8 mouse cellular contexts compared by ENCODE assay signal in genomic region chr17:66076174-66076927, GRCm38 (mm10). TPM values are rescaled to one million over a fixed set of nuclear protein-coding genes. Genes with fewer than 3 reads are reported as not detected.
A peak's percentile ranks its signal among the peaks of the same experiment; 100 is the strongest.
DNase-seq lines count a peak whose midpoint lies in the region.

No protein-coding gene starts in this region.

- under 1% methylated on average over 95 of the region's 95 CpGs for WGBS in forebrain, embryonic 10.5 days

- H3K9me3 ChIP-seq in forebrain, embryonic 10.5 days: no peaks in the 10 kb centered on the region

- peaks cover 14% of the 10 kb centered on the region for H3K27me3 ChIP-seq in forebrain, embryonic 10.5 days (ENCODE audit: poor library complexity, severe bottlenecking)

- peak; percentile 45 to 57 for DNase-seq in heart, adult 18-20 months
- DNase-seq in heart, adult 11 months: no peak
- peak; percentile 73 for DNase-seq in brain, adult 2 months (ENCODE audit: low read depth, low spot score)
- DNase-seq in forebrain, embryonic 10.5 days (ENCODE audit: extremely low spot score, low spot score): peak; percentile 28
- peak; percentile 41 for DNase-seq in heart, postnatal 4 days
- peak; percentile 31 to 40 for DNase-seq in layer of hippocampus, postnatal 14 days (ENCODE audit: low spot score in 2 of 2)
- peak; percentile 26 for DNase-seq in lung, postnatal 25 days (ENCODE audit: low spot score)
- DNase-seq in right cerebral cortex, adult 2 months (ENCODE audit: low spot score in 2 of 2): peak; percentile 50

- H3K36me3 ChIP-seq in forebrain, embryonic 10.5 days (replicated peaks): peaks cover 27% of the 10 kb centered on the region

- peak overlapping the region; percentile 90 for H3K27ac ChIP-seq in forebrain, embryonic 10.5 days

- H3K4me3 ChIP-seq in forebrain, embryonic 10.5 days: peak overlapping the region; percentile 86

- peaks cover 18% of the 10 kb centered on the region for H3K4me1 ChIP-seq in forebrain, embryonic 10.5 days

RNA-seq across cellular contexts. Expression of gene Ankrd12, which starts 0.5 kb away (rescaled TPM):
- total RNA-seq in heart, adult 18-20 months (2021): 10 to 100 TPM; 18.3 to 19.8 TPM
- 11.7 and 14.6 TPM in 2 replicates for polyA plus RNA-seq in forebrain, embryonic 10.5 days (2016; fragmentation: Nextera tagmentation; extraction: Ambion mirVana)
- 10 to 100 TPM; 14.1 to 16.2 TPM for total RNA-seq in heart, postnatal 4 days (2021)
- 100 to 1,000 TPM; 101 to 104 TPM for total RNA-seq in layer of hippocampus, postnatal 14 days (2021)

RNA-seq across cellular contexts. Expression of gene Ndufv2, which starts 25.0 kb away (rescaled TPM):
- total RNA-seq in heart, adult 18-20 months (2021): 1,000 to 10,000 TPM; 1,218 to 1,257 TPM
- 325 and 337 TPM in 2 replicates for polyA plus RNA-seq in forebrain, embryonic 10.5 days (2016; fragmentation: Nextera tagmentation; extraction: Ambion mirVana)
- 100 to 1,000 TPM; 846 to 878 TPM for total RNA-seq in heart, postnatal 4 days (2021)
- 100 to 1,000 TPM; 252 to 265 TPM for total RNA-seq in layer of hippocampus, postnatal 14 days (2021)

RNA-seq across cellular contexts. Expression of gene Washc1, which starts 35.0 kb away (rescaled TPM):
- total RNA-seq in heart, adult 18-20 months (2021): 10 to 100 TPM; 22.5 to 25.0 TPM
- polyA plus RNA-seq in forebrain, embryonic 10.5 days (2016; fragmentation: Nextera tagmentation; extraction: Ambion mirVana): 31.6 and 31.8 TPM in 2 replicates
- 10 to 100 TPM; 25.1 to 26.7 TPM for total RNA-seq in heart, postnatal 4 days (2021)
- total RNA-seq in layer of hippocampus, postnatal 14 days (2021): 10 to 100 TPM; 44.3 to 45.7 TPM

RNA-seq across cellular contexts. Expression of gene Ddx11, which starts 47.0 kb away (rescaled TPM):
- 1 to 10 TPM; 1.2 to 1.5 TPM for total RNA-seq in heart, adult 18-20 months (2021)
- polyA plus RNA-seq in forebrain, embryonic 10.5 days (2016; fragmentation: Nextera tagmentation; extraction: Ambion mirVana): 35.1 and 37.8 TPM in 2 replicates
- total RNA-seq in heart, postnatal 4 days (2021): 1 to 10 TPM; 7.7 to 8.9 TPM
- total RNA-seq in layer of hippocampus, postnatal 14 days (2021): 1 to 10 TPM; 3.2 to 3.7 TPM

Comparison
In these comparisons a context has a peak if more than half of its experiments do, and no peak if none do; other contexts are left out.
1. RNA of gene Ankrd12, which starts 0.5 kb away (total RNA-seq): 101 to 104 TPM in layer of hippocampus, postnatal 14 days; 18.3 to 19.8 TPM in heart, adult 18-20 months and 14.1 to 16.2 TPM in heart, postnatal 4 days; every median in the first group is over 4 times any median in the second.